Mouse (Mus musculus): Measurements from ENCODE around the gene Lrfn4. TPM values are rescaled to one million over a fixed set of nuclear protein-coding genes. Genes with fewer than 3 reads are reported as not detected.
A peak's percentile ranks its signal among the peaks of the same experiment; 100 is the strongest.

Lrfn4 gene
- polyA plus RNA-seq, 1 experiment from 2014 or later: 12.1 TPM

- no peak overlapping the region for H3K4me2 ChIP-seq
- ATAC-seq (ENCODE audit: insufficient number of reproducible peaks, insufficient read depth, low FRiP score, low TSS enrichment, low read depth): no peak
- 93% methylated on average over 9 of the region's 9 CpGs for WGBS
- H3K27me3 ChIP-seq: no peaks in the 10 kb centered on the region
- H3K4me1 ChIP-seq (replicated peaks): peaks cover 29% of the 10 kb centered on the region
- no peak overlapping the region for H3K27ac ChIP-seq
- no peaks in the 10 kb centered on the region for H3K9me3 ChIP-seq
- no peak overlapping the region for H3K4me3 ChIP-seq (replicated peaks)
- H3K36me3 ChIP-seq: peaks cover 43% of the 10 kb centered on the region
- H3K9ac ChIP-seq (replicated peaks): no peak overlapping the region
Observed at GRCm38 (mm10) chr19:4623419-4623818, 8.0 kb upstream of the Lrfn4 start.

DNA sequence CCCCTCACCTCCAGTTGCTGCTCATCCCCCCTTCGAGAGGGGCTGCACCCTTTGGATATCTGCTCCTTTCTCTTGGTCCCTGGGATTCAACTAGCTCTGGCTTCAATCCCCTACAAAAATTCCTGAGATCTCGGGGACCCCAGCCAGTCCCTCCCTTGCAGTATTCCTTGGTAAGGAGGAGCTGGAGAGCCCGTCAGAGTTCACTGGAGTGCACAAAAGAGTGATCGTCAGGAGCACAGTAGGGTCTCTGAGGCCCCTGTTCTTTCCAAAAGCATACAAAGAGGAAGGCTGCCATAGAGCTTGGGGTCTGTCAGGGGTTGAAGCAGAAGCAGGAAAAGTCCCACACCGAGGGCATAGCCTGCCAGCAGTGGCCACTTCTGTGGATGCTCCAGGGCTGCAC is 7.3 kb upstream of the Lrfn4 start:
- Histone ChIP-seq H3K4me2 (no peak overlapping the region), H3K9ac (replicated peaks) (no peak overlapping the region), H3K4me3 (replicated peaks) (no peak overlapping the region), H3K36me3 (peaks cover 43% of the 10 kb centered on the region), H3K27me3 (no peaks in the 10 kb centered on the region), H3K27ac (no peak overlapping the region), H3K9me3 (no peaks in the 10 kb centered on the region), H3K4me1 (replicated peaks) (peaks cover 25% of the 10 kb centered on the region)
- ATAC-seq (ENCODE audit: insufficient number of reproducible peaks, insufficient read depth, low FRiP score, low TSS enrichment, low read depth): no peak
- WGBS: 85% methylated on average over 5 of the region's 5 CpGs

DNA sequence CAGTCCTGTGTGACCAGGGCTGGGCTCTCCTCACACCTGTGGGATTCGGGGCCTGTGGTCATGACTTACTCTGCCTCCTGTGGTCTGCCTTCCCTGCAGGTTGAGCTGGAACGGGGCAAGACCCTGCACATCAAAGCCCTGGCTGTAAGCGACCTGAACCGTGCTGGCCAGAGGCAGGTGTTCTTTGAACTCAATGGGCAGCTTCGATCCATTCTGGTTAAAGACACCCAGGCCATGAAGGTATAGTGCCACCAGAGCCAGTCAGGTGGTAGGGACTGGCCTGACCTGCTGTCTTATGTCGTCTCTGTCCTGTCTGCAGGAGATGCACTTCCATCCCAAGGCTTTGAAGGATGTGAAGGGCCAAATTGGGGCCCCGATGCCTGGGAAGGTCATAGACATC is 5.3 kb upstream of the Lrfn4 start:
- peaks cover 22% of the 10 kb centered on the region for H3K4me1 ChIP-seq (replicated peaks)
- no peak overlapping the region for H3K4me2 ChIP-seq
- H3K4me3 ChIP-seq (replicated peaks): no peak overlapping the region
- ATAC-seq (ENCODE audit: insufficient number of reproducible peaks, insufficient read depth, low FRiP score, low TSS enrichment, low read depth): no peak
- no peaks in the 10 kb centered on the region for H3K9me3 ChIP-seq
- H3K9ac ChIP-seq (replicated peaks): no peak overlapping the region
- peaks cover 43% of the 10 kb centered on the region for H3K36me3 ChIP-seq
- no peak overlapping the region for H3K27ac ChIP-seq
- no peaks in the 10 kb centered on the region for H3K27me3 ChIP-seq
- 88% methylated on average over 7 of the region's 7 CpGs for WGBS

GRCm38 (mm10) chr19:4619461-4619860 is 4.0 kb upstream of the Lrfn4 start:
- Histone ChIP-seq H3K4me3 (replicated peaks) (no peak overlapping the region), H3K36me3 (peaks cover 43% of the 10 kb centered on the region), H3K9me3 (no peaks in the 10 kb centered on the region), H3K27ac (no peak overlapping the region), H3K9ac (replicated peaks) (no peak overlapping the region; the same call in 1 of the 2 replicates), H3K4me1 (replicated peaks) (peaks cover 21% of the 10 kb centered on the region), H3K4me2 (no peak overlapping the region), H3K27me3 (no peaks in the 10 kb centered on the region)
- 85% methylated on average over 10 of the region's 10 CpGs for WGBS
- ATAC-seq (ENCODE audit: insufficient number of reproducible peaks, insufficient read depth, low FRiP score, low TSS enrichment, low read depth): no peak

DNA sequence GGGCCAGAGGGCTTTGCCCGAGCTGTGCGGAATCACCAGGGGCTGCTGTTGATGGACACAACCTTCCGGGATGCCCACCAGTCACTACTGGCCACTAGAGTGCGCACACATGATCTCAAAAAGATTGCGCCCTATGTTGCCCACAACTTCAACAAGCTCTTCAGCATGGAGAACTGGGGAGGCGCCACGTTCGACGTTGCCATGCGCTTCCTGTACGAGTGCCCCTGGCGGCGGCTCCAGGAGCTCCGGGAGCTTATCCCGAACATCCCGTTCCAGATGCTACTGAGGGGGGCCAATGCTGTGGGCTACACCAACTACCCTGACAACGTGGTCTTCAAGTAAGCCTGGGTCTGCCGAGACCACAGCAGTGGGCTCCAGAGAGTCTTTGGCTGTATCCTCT is 2.7 kb upstream of the Lrfn4 start:
- peaks cover 45% of the 10 kb centered on the region for H3K36me3 ChIP-seq
- ATAC-seq (ENCODE audit: insufficient number of reproducible peaks, insufficient read depth, low FRiP score, low TSS enrichment, low read depth): no peak
- WGBS: 44% methylated on average over 18 of the region's 18 CpGs
- no peak overlapping the region for H3K9ac ChIP-seq (replicated peaks)
- H3K27me3 ChIP-seq: no peaks in the 10 kb centered on the region
- no peak overlapping the region for H3K4me2 ChIP-seq
- no peak overlapping the region for H3K4me3 ChIP-seq (replicated peaks)
- no peaks in the 10 kb centered on the region for H3K9me3 ChIP-seq
- H3K27ac ChIP-seq: no peak overlapping the region
- peaks cover 27% of the 10 kb centered on the region for H3K4me1 ChIP-seq (replicated peaks)

DNA sequence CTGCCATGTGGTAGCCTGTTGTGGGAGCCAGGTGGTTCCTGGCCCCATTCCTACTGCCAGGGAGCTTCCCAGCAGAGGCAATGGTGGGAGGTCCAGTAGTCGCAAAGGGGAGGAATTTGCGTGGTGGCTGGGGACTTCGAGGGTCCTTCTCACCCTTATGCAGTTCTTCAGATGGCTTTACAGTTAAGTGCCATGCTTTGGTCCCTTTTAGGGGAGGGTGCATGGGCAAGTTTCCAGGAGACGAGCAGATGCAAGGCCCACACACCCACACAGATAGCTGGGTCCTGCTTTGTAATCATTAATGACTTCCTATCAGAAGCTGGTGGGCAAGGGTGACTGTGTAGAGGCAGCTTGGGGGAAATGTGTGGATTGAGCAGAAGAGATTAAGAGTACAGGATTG is 1.1 kb upstream of the Lrfn4 start:
- Histone ChIP-seq H3K4me3 (replicated peaks) (peak overlapping the region; percentile 93), H3K9me3 (no peaks in the 10 kb centered on the region), H3K9ac (replicated peaks) (0 out of 2 replicates have a peak overlapping the region, but pooled peaks have one; percentile 23), H3K27me3 (no peaks in the 10 kb centered on the region), H3K4me1 (replicated peaks) (peaks cover 36% of the 10 kb centered on the region), H3K36me3 (peaks cover 45% of the 10 kb centered on the region), H3K27ac (peak overlapping the region; percentile 78), H3K4me2 (peak overlapping the region; percentile 76)
- ATAC-seq (ENCODE audit: insufficient number of reproducible peaks, insufficient read depth, low FRiP score, low TSS enrichment, low read depth): no peak
- WGBS: 34% methylated on average over 4 of the region's 4 CpGs

GRCm38 (mm10) chr19:4614305-4615150 is 939 bp downstream of the Lrfn4 start:
- Histone ChIP-seq H3K9ac (replicated peaks) (peak overlapping the region; percentile 97), H3K4me1 (replicated peaks) (peaks cover 36% of the 10 kb centered on the region), H3K4me3 (replicated peaks) (peak overlapping the region; percentile 93), H3K36me3 (peaks cover 40% of the 10 kb centered on the region), H3K4me2 (peak overlapping the region; percentile 76), H3K9me3 (no peaks in the 10 kb centered on the region), H3K27ac (peak overlapping the region; percentile 94), H3K27me3 (no peaks in the 10 kb centered on the region)
- WGBS: 17% methylated on average over 47 of the region's 49 CpGs
- no peak for ATAC-seq (ENCODE audit: insufficient number of reproducible peaks, insufficient read depth, low FRiP score, low TSS enrichment, low read depth)

DNA sequence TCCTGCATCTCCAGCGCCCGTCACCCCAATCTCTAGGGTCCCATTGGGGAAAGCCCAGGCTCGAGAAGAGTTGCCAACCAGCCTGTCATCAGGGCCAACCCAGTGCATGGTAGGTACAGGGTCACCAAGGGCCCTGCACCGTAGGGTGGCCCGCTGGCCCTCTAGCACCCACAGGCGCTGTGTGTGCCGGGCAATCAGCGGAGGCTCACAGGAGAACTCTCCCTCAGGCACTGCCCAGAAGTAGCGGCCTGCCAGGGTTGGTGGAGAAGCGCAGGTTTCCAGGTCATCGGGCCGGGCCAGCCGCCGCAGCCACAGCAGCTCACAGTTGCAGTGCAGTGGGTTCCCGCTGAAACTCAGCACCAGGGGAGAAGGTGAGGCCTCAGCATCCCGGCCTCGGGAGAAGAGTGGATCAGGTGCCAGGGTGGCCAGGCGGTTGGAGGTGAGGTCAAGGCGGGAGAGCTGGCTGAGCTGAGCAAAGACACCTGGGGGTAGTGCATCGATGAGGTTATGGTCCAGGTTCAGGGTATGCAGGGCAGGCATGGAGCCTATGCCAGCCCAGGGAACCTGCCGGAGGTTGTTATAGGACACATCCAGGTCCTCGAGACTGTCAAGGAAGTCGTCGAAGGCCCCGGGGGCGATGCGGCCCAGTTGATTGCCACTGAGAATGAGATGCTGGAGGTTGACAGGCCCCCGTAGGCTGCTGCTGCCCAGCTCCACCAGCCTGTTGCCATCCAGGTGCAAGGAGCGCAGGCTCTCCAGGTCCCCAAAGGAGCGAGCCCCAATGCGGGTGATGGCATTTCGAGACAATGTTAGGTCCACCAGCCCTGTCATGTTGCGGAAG is 1.8 kb downstream of the Lrfn4 start:
- no peak for ATAC-seq (ENCODE audit: insufficient number of reproducible peaks, insufficient read depth, low FRiP score, low TSS enrichment, low read depth)
- H3K4me1 ChIP-seq (replicated peaks): peaks cover 36% of the 10 kb centered on the region
- 89% methylated on average over 33 of the region's 33 CpGs for WGBS

DNA sequence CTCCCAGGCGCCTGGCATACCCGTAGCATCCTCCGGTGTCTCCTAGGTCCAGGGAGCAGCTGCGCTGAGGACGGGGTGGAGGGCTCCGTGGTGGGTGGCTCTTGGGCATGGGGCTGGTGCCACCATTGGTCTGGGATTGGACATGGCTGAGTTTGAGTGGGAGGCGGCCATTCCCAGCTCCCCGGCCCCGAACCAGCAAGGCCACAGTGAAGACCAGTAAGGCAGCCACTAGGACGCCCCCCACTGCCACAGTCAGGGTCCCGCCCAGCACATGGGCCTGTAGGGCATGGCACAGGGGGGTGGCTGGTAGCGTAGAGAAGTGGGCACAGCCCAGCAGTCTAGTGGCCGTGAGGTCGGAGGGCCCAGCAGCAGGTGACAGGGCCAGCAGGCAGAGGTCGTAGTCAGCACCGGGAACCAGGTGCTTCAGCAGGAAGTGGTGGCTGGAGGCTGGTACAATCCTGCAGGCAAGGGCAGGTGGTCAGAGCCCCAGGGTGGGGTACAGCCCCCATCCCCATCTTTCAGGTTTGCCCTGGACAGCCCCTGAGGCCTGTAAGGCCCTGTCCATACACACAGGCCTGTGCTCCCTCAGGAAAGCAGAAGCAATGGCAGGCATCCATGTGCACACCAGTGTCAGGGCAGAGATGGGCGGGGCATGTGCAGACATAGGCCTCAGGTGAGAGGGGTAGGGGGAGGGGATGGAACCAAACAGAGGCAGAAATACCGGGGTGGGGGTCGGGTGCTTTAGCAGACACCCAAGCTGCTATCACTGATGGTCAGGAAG is 3.1 kb downstream of the Lrfn4 start:
- no peak overlapping the region for H3K4me3 ChIP-seq (replicated peaks)
- H3K9me3 ChIP-seq: no peaks in the 10 kb centered on the region
- WGBS: 88% methylated on average over 19 of the region's 19 CpGs
- H3K9ac ChIP-seq (replicated peaks): no peak overlapping the region
- H3K27ac ChIP-seq: no peak overlapping the region
- no peak for ATAC-seq (ENCODE audit: insufficient number of reproducible peaks, insufficient read depth, low FRiP score, low TSS enrichment, low read depth)
- H3K4me1 ChIP-seq (replicated peaks): peaks cover 33% of the 10 kb centered on the region
- no peaks in the 10 kb centered on the region for H3K27me3 ChIP-seq
- no peak overlapping the region for H3K4me2 ChIP-seq
- H3K36me3 ChIP-seq: peaks cover 40% of the 10 kb centered on the region

More for the DNA sequence above, 1.8 kb downstream of the Lrfn4 start:
- H3K4me3 ChIP-seq (replicated peaks): peak overlapping the region; percentile 93
- H3K9me3 ChIP-seq: no peaks in the 10 kb centered on the region
- H3K9ac ChIP-seq (replicated peaks): peak overlapping the region; percentile 97
- H3K27ac ChIP-seq: peak overlapping the region; percentile 94; the same call in 1 of the 2 replicates
- peaks cover 40% of the 10 kb centered on the region for H3K36me3 ChIP-seq
- H3K4me2 ChIP-seq: peak overlapping the region; percentile 76
- H3K27me3 ChIP-seq: no peaks in the 10 kb centered on the region

- Histone ChIP-seq H3K9ac (replicated peaks) (0 out of 2 replicates have a peak overlapping the region, but pooled peaks have one; percentile 23), H3K27ac (no peak overlapping the region), H3K4me3 (replicated peaks) (no peak overlapping the region), H3K36me3 (peaks cover 40% of the 10 kb centered on the region), H3K27me3 (no peaks in the 10 kb centered on the region), H3K4me2 (no peak overlapping the region), H3K4me1 (replicated peaks) (peaks cover 26% of the 10 kb centered on the region), H3K9me3 (no peaks in the 10 kb centered on the region)
- ATAC-seq (ENCODE audit: insufficient number of reproducible peaks, insufficient read depth, low FRiP score, low TSS enrichment, low read depth): no peak
- WGBS: 56% methylated on average over 4 of the region's 4 CpGs
Observed at GRCm38 (mm10) chr19:4610109-4610508, 5.4 kb downstream of the Lrfn4 start.

DNA sequence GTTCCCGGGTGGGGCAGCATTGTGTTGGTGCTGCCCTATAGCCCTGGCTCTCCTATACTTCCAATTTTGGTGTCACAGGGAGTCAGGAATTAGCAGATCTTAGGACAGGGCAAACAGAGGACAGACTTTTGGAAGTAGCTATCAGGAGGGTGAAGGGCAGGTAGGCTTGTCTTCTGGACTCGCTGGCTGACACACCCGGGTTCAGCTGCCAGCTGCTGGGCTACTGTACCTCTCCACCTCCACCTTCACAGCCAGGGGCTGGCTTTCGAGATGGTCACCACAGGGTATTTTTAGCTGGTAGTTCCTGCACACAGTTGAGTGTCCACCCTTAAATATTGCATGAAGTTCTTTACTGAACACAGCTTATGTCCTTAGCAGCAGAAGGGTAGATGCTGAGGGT is 7.0 kb downstream of the Lrfn4 start:
- no peaks in the 10 kb centered on the region for H3K27me3 ChIP-seq
- WGBS: 88% methylated on average over 4 of the region's 4 CpGs

More for the DNA sequence above, 7.0 kb downstream of the Lrfn4 start:
- Histone ChIP-seq H3K9me3 (no peaks in the 10 kb centered on the region), H3K4me3 (replicated peaks) (no peak overlapping the region), H3K9ac (replicated peaks) (no peak overlapping the region), H3K4me1 (replicated peaks) (peaks cover 22% of the 10 kb centered on the region), H3K36me3 (peaks cover 31% of the 10 kb centered on the region), H3K27ac (no peak overlapping the region), H3K4me2 (no peak overlapping the region)
- no peak for ATAC-seq (ENCODE audit: insufficient number of reproducible peaks, insufficient read depth, low FRiP score, low TSS enrichment, low read depth)
